Mouse (Mus musculus): ENCODE measurements around the gene C2cd2. TPM values are rescaled to one million over a fixed set of nuclear protein-coding genes. Genes with fewer than 3 reads are reported as not detected.

The C2cd2 gene
- total RNA-seq, 2 experiments from 2014 or later: 8.1 to 15.9 TPM

DNA sequence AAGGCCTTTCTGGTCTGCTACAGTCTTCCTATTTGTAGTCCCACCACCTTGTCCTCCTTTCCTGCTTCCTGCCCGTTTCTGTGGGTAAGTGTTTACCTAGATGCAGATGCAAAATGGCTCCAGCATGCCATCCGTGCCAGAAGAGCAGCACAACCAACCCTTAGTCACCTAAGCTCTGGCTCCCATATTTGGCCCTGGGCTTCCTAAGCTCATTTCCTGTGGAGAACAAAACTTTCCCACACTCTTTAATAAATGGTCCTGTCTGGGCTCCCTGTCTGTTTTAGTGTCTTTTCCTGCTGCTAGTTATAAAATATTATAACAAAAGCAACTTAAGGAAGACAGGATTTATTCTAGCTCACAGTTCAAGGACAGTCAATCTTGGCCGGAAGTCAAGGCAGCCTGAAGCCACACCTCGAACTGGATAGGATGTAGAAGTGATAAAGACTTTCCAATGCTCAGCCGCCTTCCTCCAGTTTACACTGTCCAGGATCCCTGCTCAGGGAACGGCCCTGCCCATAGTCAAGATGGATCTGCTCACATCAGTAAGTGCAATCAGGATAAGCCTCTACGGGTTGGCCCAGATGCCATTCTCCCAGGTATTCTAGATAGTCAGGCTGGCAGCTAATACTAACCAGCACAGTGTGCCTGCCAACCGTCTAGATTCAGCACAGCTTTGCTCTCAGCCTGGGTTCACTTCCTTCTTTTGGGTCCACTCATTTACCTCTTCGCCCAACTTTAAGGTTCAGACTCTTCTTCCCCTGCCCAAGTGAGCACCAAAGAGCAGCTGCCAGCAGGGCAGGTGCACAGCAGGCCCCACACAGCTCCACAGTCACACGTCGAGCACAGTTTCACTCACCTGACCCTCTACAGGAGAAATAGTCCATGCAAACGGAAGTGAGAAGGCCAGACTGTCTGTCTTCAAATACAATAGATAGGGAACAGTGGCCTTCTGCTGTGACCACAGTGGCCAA lies 117.1 kb downstream of the C2cd2 start:
- DNase-seq (ENCODE audit: low spot score in 2 of 2): no peak
- intact Hi-C loops (cut with DNase I): no loop called here

DNA sequence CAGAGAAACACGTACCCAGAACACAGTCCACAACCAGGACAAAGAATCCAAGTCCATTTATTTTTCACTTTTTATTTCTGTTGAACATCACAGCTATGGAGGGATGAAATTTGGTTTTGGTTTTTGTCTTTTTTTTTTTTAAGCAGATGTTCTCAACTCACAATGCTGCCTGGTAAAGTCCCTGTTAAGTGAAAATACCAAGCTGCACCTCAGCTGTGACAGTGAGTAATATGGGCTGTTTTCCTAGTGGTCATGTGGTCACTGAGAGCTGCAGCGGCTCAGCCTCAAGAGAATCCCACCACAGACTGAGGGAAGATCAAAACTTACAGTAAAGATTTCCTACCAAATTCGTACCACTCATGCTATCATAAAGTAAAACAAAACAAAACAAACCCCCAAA lies 130.2 kb downstream of the C2cd2 start:
- no peak for DNase-seq (ENCODE audit: low spot score in 2 of 2)
- intact Hi-C loops (cut with DNase I): no loop called here

DNA sequence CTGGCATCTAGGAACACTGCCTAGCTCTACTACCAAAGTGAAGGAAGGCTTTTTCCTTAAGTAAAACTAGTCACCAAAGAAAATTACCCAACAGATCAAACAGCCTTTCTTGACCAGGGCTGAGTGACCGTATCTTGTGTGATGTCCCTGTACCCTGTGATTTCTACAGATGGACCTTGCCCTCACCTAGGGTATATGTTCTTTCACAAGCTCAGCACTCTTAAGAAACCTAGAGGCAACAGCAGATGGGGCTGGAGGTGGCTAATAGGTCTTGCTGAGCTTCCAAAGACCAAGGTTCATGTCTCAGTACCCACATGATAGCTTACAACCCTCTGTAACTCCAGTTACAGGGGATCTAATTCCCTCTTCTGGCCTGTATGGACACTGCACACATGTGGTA lies 134.2 kb downstream of the C2cd2 start:
- DNase-seq (ENCODE audit: low spot score in 2 of 2): no peak
- intact Hi-C loops (cut with DNase I): no loop called here

DNA sequence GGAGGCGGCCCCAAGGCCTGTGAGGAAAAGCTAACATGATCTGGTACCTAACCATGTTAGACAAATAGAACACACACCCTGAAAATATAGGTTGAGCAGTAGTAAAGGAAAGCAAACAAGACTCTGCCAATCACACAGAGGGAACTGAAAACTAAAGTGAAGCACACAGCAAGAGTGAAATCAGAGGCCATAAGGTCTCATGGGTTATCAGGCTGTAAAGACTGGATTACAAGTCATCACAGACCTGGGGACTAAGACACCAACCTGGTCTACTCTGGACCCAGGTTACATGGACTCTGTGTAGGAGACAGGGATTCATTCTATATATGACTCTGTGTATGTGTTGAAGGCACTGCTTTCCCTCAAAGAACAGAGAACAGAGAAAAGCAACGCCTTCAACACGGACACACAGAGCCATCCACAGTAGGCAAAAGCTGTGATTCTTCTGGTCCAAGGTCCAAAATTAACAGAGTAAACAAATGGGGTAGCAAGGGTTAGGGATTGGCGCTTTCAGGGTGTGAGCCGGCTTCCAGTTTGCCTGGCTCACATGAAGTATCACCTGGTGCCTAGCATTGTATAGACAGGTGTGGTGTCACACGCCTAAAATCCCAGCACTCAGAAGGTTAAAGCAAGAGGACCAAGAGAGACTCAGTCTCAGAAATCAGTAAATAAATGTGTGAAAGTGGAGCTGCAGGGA lies 138.9 kb downstream of the C2cd2 start:
- intact Hi-C loops (cut with DNase I): no loop called here
- DNase-seq (ENCODE audit: low spot score in 2 of 2): no peak

GRCm38 (mm10) chr16:97819532-97819931 lies 142.9 kb downstream of the C2cd2 start:
- no peak for DNase-seq (ENCODE audit: low spot score in 2 of 2)
- intact Hi-C loops (cut with DNase I): no loop called here

DNA sequence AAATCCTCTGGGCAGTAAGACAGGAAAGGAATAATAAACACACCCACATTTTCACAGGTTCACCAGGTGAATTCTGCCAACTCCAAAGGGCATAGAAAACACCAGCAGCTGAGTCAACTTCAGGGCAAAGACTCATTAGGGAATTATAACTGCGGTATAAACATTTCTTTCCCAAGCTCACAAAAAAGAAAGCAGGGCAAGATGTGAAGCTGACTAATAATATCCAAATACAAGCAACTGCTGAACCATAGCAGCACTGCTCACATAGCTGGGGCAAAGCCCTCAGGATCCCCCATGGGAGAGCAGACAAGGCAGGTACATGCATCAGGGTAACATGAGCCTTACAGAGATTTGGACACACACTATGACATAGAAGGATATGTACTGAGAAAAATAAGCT lies 145.0 kb downstream of the C2cd2 start:
- DNase-seq (ENCODE audit: low spot score in 2 of 2): no peak
- intact Hi-C loops (cut with DNase I): no loop called here

DNA sequence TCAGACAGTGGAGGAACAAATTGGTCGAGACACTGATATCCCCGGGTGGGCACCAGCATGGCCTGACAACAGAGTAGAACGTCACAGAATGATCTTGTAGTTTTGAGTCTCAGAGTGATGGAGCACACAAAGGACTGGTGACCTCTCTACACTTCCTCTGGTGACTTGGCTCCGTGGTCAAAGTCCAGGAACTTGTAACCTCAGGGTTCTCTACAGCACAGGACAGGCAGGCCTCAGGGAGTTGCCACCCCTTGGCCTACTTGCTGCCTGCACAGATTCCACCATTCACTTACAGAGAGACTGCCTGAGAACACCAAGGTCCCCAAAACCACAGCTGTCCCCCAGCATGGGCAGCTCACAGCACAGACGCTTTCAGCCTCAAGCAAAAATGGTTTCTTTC lies 147.1 kb downstream of the C2cd2 start:
- intact Hi-C loops (cut with DNase I): no loop called here
- no peak for DNase-seq (ENCODE audit: low spot score in 2 of 2)

DNA sequence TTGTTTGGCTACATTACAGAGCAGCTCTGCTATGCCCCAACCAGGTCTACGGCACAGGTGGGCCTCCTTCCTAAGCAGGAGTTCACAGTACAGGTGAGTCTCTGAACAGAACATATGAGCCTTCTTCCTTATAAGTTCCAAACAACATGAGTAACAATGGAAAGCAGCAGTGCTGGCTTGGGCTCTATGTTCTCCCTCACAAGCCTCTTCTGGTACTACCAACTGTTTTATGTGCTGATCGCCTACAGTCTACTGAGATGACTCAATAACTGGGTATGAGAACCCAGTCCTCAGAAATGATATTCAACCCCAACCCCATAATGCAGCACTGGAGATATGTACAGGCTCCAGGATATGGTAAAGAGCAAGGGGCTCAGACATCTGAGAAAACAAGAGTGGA lies 148.3 kb downstream of the C2cd2 start:
- no peak for DNase-seq (ENCODE audit: low spot score in 2 of 2)
- intact Hi-C loops (cut with DNase I): no loop called here

GRCm38 (mm10) chr16:97808881-97809280 lies 153.5 kb downstream of the C2cd2 start:
- peak; percentile 31 to 80 for DNase-seq (ENCODE audit: low spot score in 2 of 2)
- intact Hi-C loops (cut with DNase I): loop anchor here (5.0 kb wide), 1 partner anchor 68 kb away; no protein-coding TSS in a partner anchor

DNA sequence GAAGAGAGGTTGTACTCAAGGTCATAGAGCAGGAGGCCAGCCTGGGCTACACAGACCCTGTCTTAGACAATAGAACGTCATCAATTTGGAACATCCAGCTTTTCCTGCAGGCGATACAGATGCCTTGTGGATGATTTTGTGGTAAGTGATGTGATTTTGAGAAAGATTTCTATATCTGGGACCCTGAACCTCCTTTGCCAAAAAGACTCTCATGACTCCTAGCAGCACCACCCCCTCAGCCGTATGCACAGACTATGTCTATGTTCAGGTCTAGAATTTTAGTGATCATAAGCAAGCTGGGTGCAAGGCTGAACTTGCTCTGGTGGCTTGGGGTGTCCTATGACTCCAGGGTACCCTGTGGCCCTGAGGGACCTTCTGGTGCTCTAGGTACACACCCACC lies 156.8 kb downstream of the C2cd2 start:
- peak; percentile 14 to 64 for DNase-seq (ENCODE audit: low spot score in 2 of 2)

More for the DNA sequence above, 156.8 kb downstream of the C2cd2 start:
- intact Hi-C loops (cut with DNase I): loop anchor here (5.0 kb wide), 1 partner anchor 72 kb away; no protein-coding TSS in a partner anchor

Small RNAs within 50 kb of the gene (microRNA-seq; reads per million reads assigned to microRNA genes)
- 0 to 0.25 reads per million in 2 experiments for gene Mir6964

Other genes starting within 250 kb of the C2cd2 start
- under 1 TPM; 0.23 to 0.43 TPM for gene Ripk4, start 198.8 kb downstream of the C2cd2 start, total RNA-seq (2021)
- gene Prdm15, start 110.7 kb downstream of the C2cd2 start, total RNA-seq (2021): 10 to 100 TPM; 20.0 to 24.6 TPM
- gene Zbtb21, start within 50 bp of the C2cd2 start, total RNA-seq (2021): 10 to 100 TPM; 25.4 to 31.7 TPM
- gene B230307C23Rik, start 34.7 kb upstream of the C2cd2 start, total RNA-seq (2021): 10 to 100 TPM; 27.7 to 33.4 TPM
- 1 to 10 TPM; 6.4 to 9.8 TPM for gene A630089N07Rik, start 119.9 kb upstream of the C2cd2 start, total RNA-seq (2021)